Mouse (Mus musculus): ENCODE measurements around the gene Prss54. TPM values are rescaled to one million over a fixed set of nuclear protein-coding genes. Genes with fewer than 3 reads are reported as not detected.

Gene Prss54
- polyA plus RNA-seq, 1 experiment from 2014 or later = not detected

GRCm38 (mm10) chr8:95546986-95547385 lies 29.2 kb downstream of the Prss54 start:
- H3K36me3 ChIP-seq (ENCODE audit: control insufficient read depth, insufficient read depth, low read length) = no peaks in the 10 kb centered on the region
- H3K27me3 ChIP-seq (ENCODE audit: control insufficient read depth, insufficient read depth, low read length) = no peaks in the 10 kb centered on the region
- ATAC-seq (ENCODE audit: insufficient number of reproducible peaks, low FRiP score, low TSS enrichment, low read depth) = no peak
- no peak for DNase-seq (ENCODE audit: low spot score)
- H3K4me1 ChIP-seq (ENCODE audit: control insufficient read depth, insufficient read depth, low read length) = no peaks in the 10 kb centered on the region
- H3K27ac ChIP-seq (replicated peaks; ENCODE audit: low read depth, low read length) = no peak overlapping the region
- no peak overlapping the region for H3K4me3 ChIP-seq (ENCODE audit: low read depth, low read length)
- no peak overlapping the region for H3K9ac ChIP-seq (ENCODE audit: low read length)
- H3K9me3 ChIP-seq (ENCODE audit: control insufficient read depth, low read length) = no peaks in the 10 kb centered on the region
- 78% methylated on average over 4 of the region's 4 CpGs for WGBS
- no peak overlapping the region for H3K4me2 ChIP-seq (ENCODE audit: low read depth, severe bottlenecking)

DNA sequence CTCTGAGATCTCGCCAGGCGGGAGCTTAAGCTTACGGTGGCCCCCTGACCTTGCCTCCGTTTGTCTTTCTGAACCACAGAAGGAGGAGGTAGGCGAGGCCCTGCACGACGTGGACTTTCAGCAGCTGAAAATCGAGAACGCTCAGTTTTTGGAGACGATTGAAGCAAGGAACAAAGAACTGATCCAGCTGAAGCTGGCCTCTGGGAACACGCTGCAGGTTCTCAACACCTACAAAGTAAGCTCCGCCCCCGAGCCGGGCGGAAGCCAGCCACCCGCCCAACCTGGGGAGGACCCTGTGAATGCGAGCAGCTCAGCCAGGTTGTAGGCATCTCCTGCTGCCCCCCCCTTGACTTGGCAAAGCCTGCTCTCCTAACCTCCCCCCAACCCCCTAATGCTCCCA lies 30.3 kb downstream of the Prss54 start:
- Histone ChIP-seq H3K27me3 (ENCODE audit: control insufficient read depth, insufficient read depth, low read length) (no peaks in the 10 kb centered on the region), H3K4me2 (ENCODE audit: low read depth, severe bottlenecking) (no peak overlapping the region), H3K36me3 (ENCODE audit: control insufficient read depth, insufficient read depth, low read length) (no peaks in the 10 kb centered on the region), H3K27ac (replicated peaks; ENCODE audit: low read depth, low read length) (no peak overlapping the region), H3K4me3 (ENCODE audit: low read depth, low read length) (no peak overlapping the region), H3K4me1 (ENCODE audit: control insufficient read depth, insufficient read depth, low read length) (no peaks in the 10 kb centered on the region), H3K9me3 (ENCODE audit: control insufficient read depth, low read length) (no peaks in the 10 kb centered on the region), H3K9ac (ENCODE audit: low read length) (no peak overlapping the region)
- no peak; the same call in 1 of the 2 replicates for ATAC-seq (ENCODE audit: insufficient number of reproducible peaks, low FRiP score, low TSS enrichment, low read depth)
- no peak for DNase-seq (ENCODE audit: low spot score)
- WGBS = 80% methylated on average over 17 of the region's 17 CpGs

- no peak for ATAC-seq (ENCODE audit: insufficient number of reproducible peaks, low FRiP score, low TSS enrichment, low read depth)
- no peaks in the 10 kb centered on the region for H3K27me3 ChIP-seq (ENCODE audit: control insufficient read depth, insufficient read depth, low read length)
- H3K4me3 ChIP-seq (ENCODE audit: low read depth, low read length) = no peak overlapping the region
- no peaks in the 10 kb centered on the region for H3K9me3 ChIP-seq (ENCODE audit: control insufficient read depth, low read length)
- no peaks in the 10 kb centered on the region for H3K4me1 ChIP-seq (ENCODE audit: control insufficient read depth, insufficient read depth, low read length)
- no peak overlapping the region for H3K9ac ChIP-seq (ENCODE audit: low read length)
- no peak overlapping the region for H3K27ac ChIP-seq (replicated peaks; ENCODE audit: low read depth, low read length)
- no peak overlapping the region for H3K4me2 ChIP-seq (ENCODE audit: low read depth, severe bottlenecking)
- 78% methylated on average over 3 of the region's 3 CpGs for WGBS
- no peaks in the 10 kb centered on the region for H3K36me3 ChIP-seq (ENCODE audit: control insufficient read depth, insufficient read depth, low read length)
- DNase-seq (ENCODE audit: low spot score) = no peak
Observed at GRCm38 (mm10) chr8:95543065-95543464, 33.1 kb downstream of the Prss54 start.

DNA sequence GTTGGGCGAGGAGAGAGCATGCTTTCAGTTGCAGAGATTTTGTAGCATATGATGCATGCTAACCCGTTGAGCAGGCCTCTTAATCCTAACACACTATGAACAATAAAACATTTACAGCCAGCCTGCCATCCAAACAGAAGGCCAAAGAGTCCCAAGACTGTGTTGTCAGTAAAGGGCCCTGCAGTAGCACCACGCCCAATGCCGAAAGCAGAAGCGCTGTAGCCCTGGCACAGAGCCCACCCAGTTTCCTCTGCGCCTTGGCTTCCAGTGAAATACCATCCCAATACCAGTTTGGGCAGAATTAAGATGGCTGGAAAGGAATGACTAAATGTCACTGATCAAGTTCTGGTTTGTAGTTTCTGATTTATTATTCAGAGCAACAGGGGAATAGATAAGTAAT lies 33.9 kb downstream of the Prss54 start:
- H3K4me1 ChIP-seq (ENCODE audit: control insufficient read depth, insufficient read depth, low read length) = no peaks in the 10 kb centered on the region
- H3K9me3 ChIP-seq (ENCODE audit: control insufficient read depth, low read length) = no peaks in the 10 kb centered on the region
- DNase-seq (ENCODE audit: low spot score) = no peak
- no peak overlapping the region for H3K4me2 ChIP-seq (ENCODE audit: low read depth, severe bottlenecking)
- ATAC-seq (ENCODE audit: insufficient number of reproducible peaks, low FRiP score, low TSS enrichment, low read depth) = no peak
- H3K9ac ChIP-seq (ENCODE audit: low read length) = no peak overlapping the region
- H3K36me3 ChIP-seq (ENCODE audit: control insufficient read depth, insufficient read depth, low read length) = no peaks in the 10 kb centered on the region
- no peak overlapping the region for H3K27ac ChIP-seq (replicated peaks; ENCODE audit: low read depth, low read length)
- WGBS = 89% methylated on average over 6 of the region's 6 CpGs
- no peak overlapping the region for H3K4me3 ChIP-seq (ENCODE audit: low read depth, low read length)
- H3K27me3 ChIP-seq (ENCODE audit: control insufficient read depth, insufficient read depth, low read length) = no peaks in the 10 kb centered on the region

DNA sequence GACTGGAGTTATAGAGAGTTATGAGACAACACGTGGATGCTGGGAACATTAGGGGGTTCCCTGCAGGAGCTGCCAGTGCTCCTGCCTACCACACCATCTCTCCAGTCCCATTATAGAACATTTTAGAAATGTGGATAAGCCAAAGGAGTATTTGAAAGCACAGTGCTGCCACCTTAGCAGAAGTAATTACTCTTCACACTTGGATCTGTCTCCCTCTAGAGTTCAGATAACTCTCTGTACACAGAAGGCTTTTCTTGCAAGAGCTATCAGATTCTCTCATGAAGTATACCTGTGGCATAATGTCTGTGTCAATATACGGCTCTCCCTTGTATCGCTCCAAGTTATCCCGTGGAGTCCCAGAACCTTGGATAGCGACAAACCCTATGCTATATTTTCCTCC lies 36.7 kb downstream of the Prss54 start:
- WGBS = 83% methylated on average over 5 of the region's 5 CpGs
- Histone ChIP-seq H3K36me3 (ENCODE audit: control insufficient read depth, insufficient read depth, low read length) (no peaks in the 10 kb centered on the region), H3K4me2 (ENCODE audit: low read depth, severe bottlenecking) (no peak overlapping the region), H3K4me1 (ENCODE audit: control insufficient read depth, insufficient read depth, low read length) (no peaks in the 10 kb centered on the region), H3K27me3 (ENCODE audit: control insufficient read depth, insufficient read depth, low read length) (no peaks in the 10 kb centered on the region), H3K27ac (replicated peaks; ENCODE audit: low read depth, low read length) (no peak overlapping the region), H3K4me3 (ENCODE audit: low read depth, low read length) (no peak overlapping the region), H3K9me3 (ENCODE audit: control insufficient read depth, low read length) (no peaks in the 10 kb centered on the region), H3K9ac (ENCODE audit: low read length) (no peak overlapping the region)
- ATAC-seq (ENCODE audit: insufficient number of reproducible peaks, low FRiP score, low TSS enrichment, low read depth) (no peak), DNase-seq (ENCODE audit: low spot score) (no peak)

- Histone ChIP-seq H3K9me3 (ENCODE audit: control insufficient read depth, low read length) (no peaks in the 10 kb centered on the region), H3K27ac (replicated peaks; ENCODE audit: low read depth, low read length) (no peak within 1 kb of the TSS), H3K4me3 (ENCODE audit: low read depth, low read length) (peak within 1 kb of the TSS; percentile 26), H3K4me1 (ENCODE audit: control insufficient read depth, insufficient read depth, low read length) (no peaks in the 10 kb centered on the region), H3K9ac (ENCODE audit: low read length) (no peak within 1 kb of the TSS), H3K27me3 (ENCODE audit: control insufficient read depth, insufficient read depth, low read length) (no peaks in the 10 kb centered on the region), H3K36me3 (ENCODE audit: control insufficient read depth, insufficient read depth, low read length) (no peaks in the 10 kb centered on the region), H3K4me2 (ENCODE audit: low read depth, severe bottlenecking) (peak within 1 kb of the TSS; percentile 65)
- 14% methylated on average over 33 of the region's 33 CpGs for WGBS
- peak; percentile 68; the same call in 1 of the 2 replicates for ATAC-seq (ENCODE audit: insufficient number of reproducible peaks, low FRiP score, low TSS enrichment, low read depth)
- peak; percentile 73 for DNase-seq (ENCODE audit: low spot score)
Observed at GRCm38 (mm10) chr8:95533584-95534387, 42.4 kb downstream of the Prss54 start, which contains the start of gene Ccdc113. TSS of gene Ccdc113 (plus strand) at chr8:95534085.

- WGBS = 61% methylated on average over 4 of the region's 4 CpGs
- Histone ChIP-seq H3K36me3 (ENCODE audit: control insufficient read depth, insufficient read depth, low read length) (no peaks in the 10 kb centered on the region), H3K9ac (ENCODE audit: low read length) (no peak overlapping the region), H3K4me1 (ENCODE audit: control insufficient read depth, insufficient read depth, low read length) (no peaks in the 10 kb centered on the region), H3K4me2 (ENCODE audit: low read depth, severe bottlenecking) (no peak overlapping the region), H3K9me3 (ENCODE audit: control insufficient read depth, low read length) (no peaks in the 10 kb centered on the region), H3K27me3 (ENCODE audit: control insufficient read depth, insufficient read depth, low read length) (no peaks in the 10 kb centered on the region), H3K4me3 (ENCODE audit: low read depth, low read length) (no peak overlapping the region), H3K27ac (replicated peaks; ENCODE audit: low read depth, low read length) (no peak overlapping the region)
- no peak for ATAC-seq (ENCODE audit: insufficient number of reproducible peaks, low FRiP score, low TSS enrichment, low read depth)
- DNase-seq (ENCODE audit: low spot score) = no peak
Observed at GRCm38 (mm10) chr8:95532206-95532605, 43.9 kb downstream of the Prss54 start.

- no peak overlapping the region for H3K27ac ChIP-seq (replicated peaks; ENCODE audit: low read depth, low read length)
- H3K4me3 ChIP-seq (ENCODE audit: low read depth, low read length) = no peak overlapping the region
- no peak for DNase-seq (ENCODE audit: low spot score)
- no peak overlapping the region for H3K9ac ChIP-seq (ENCODE audit: low read length)
- no peak for ATAC-seq (ENCODE audit: insufficient number of reproducible peaks, low FRiP score, low TSS enrichment, low read depth)
- no peak overlapping the region for H3K4me2 ChIP-seq (ENCODE audit: low read depth, severe bottlenecking)
- H3K27me3 ChIP-seq (ENCODE audit: control insufficient read depth, insufficient read depth, low read length) = no peaks in the 10 kb centered on the region
- H3K9me3 ChIP-seq (ENCODE audit: control insufficient read depth, low read length) = no peaks in the 10 kb centered on the region
- 66% methylated on average over 9 of the region's 9 CpGs for WGBS
- no peaks in the 10 kb centered on the region for H3K36me3 ChIP-seq (ENCODE audit: control insufficient read depth, insufficient read depth, low read length)
- no peaks in the 10 kb centered on the region for H3K4me1 ChIP-seq (ENCODE audit: control insufficient read depth, insufficient read depth, low read length)
Observed at GRCm38 (mm10) chr8:95528750-95529310, 47.3 kb downstream of the Prss54 start.

All from limb, embryonic 11.5 days (tissue).